Mouse (Mus musculus): ENCODE results near the gene Gm11116. TPM values are rescaled to one million over a fixed set of nuclear protein-coding genes. Genes with fewer than 3 reads are reported as not detected.
"Not testable (repeated sequence)": the region's sequence is repeated elsewhere in the genome, so short reads cannot be mapped to it uniquely, and the experiment has no call there.

Gm11116 gene
- total RNA-seq (2021) (not detected), polyA plus RNA-seq (2012; rRNA removed) (not detected in 2 replicates)
- long read RNA-seq = 0 reads

DNA sequence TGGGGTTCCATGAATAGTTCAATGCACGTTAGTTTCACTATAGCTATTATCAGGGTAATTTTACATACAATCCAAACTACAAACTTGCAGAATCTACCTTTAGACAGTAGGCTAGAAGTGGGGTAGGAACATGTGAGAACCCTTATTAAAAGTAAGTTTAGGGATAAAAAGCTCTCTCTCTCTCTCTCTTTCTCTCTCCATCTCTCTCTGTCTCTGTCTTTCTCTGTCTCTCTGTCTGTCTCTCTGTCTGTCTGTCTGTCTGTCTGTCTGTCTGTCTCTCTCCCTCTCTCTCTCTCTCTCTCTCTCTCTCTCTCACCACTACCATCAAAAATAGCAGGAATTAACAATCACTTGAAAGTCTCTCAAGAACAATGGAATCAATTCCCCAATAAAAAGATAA is at the start of gene Gm11116:
TSS of gene Gm11116 (minus strand) at position 101 of the 400 bp plus-strand sequence.
- DNase-seq = no peak

- DNase-seq = no peak
Measured at GRCm38 (mm10) chr5:88153999-88154398, 42.7 kb upstream of the Gm11116 start, which contains the start of gene Gm11115. Gene Gm11115, minus strand, starts transcription at chr5:88154099.

GRCm38 (mm10) chr5:88086256-88086655 is 25.1 kb downstream of the Gm11116 start, which contains the start of gene Smr2:
Gene Smr2, plus strand, starts transcription at chr5:88086556.
- DNase-seq = not testable (repeated sequence)

Other genes with a start within 250 kb of the Gm11116 start
- gene Odam, start 226.5 kb downstream of the Gm11116 start, total RNA-seq (2021) = not detected
- not detected in 2 replicates for gene Odam, start 226.5 kb downstream of the Gm11116 start, polyA plus RNA-seq (2012; rRNA removed)
- gene Csn3, start 186.0 kb downstream of the Gm11116 start, total RNA-seq (2021) = not detected
- gene Csn3, start 186.0 kb downstream of the Gm11116 start, polyA plus RNA-seq (2012; rRNA removed) = not detected in 2 replicates
- not detected for gene 2310003L06Rik, start 142.1 kb downstream of the Gm11116 start, total RNA-seq (2021)
- not detected in 2 replicates for gene 2310003L06Rik, start 142.1 kb downstream of the Gm11116 start, polyA plus RNA-seq (2012; rRNA removed)
- gene Gm28434, start 142.0 kb downstream of the Gm11116 start, total RNA-seq (2021) = not detected
- gene Gm28434, start 142.0 kb downstream of the Gm11116 start, polyA plus RNA-seq (2012; rRNA removed) = not detected in 2 replicates
- gene Cabs1, start 132.1 kb downstream of the Gm11116 start, total RNA-seq (2021) = not detected
- not detected in 2 replicates for gene Cabs1, start 132.1 kb downstream of the Gm11116 start, polyA plus RNA-seq (2012; rRNA removed)
- gene Smr3a, start 109.0 kb downstream of the Gm11116 start, total RNA-seq (2021) = not detected
- gene Smr3a, start 109.0 kb downstream of the Gm11116 start, polyA plus RNA-seq (2012; rRNA removed) = not detected in 2 replicates
- not detected for gene Smr2, start 25.0 kb downstream of the Gm11116 start, total RNA-seq (2021)
- not detected in 2 replicates for gene Smr2, start 25.0 kb downstream of the Gm11116 start, polyA plus RNA-seq (2012; rRNA removed)
- not detected for gene Gm11115, start 42.6 kb upstream of the Gm11116 start, total RNA-seq (2021)
- not detected in 2 replicates for gene Gm11115, start 42.6 kb upstream of the Gm11116 start, polyA plus RNA-seq (2012; rRNA removed)
- gene Gm7714, start 157.4 kb upstream of the Gm11116 start, total RNA-seq (2021) = not detected
- not detected in 2 replicates for gene Gm7714, start 157.4 kb upstream of the Gm11116 start, polyA plus RNA-seq (2012; rRNA removed)
- not detected for gene Prol1, start 205.8 kb upstream of the Gm11116 start, total RNA-seq (2021)
- not detected in 2 replicates for gene Prol1, start 205.8 kb upstream of the Gm11116 start, polyA plus RNA-seq (2012; rRNA removed)